Mouse (Mus musculus) bone marrow, adult 2 months (tissue): Measurements from ENCODE around the gene 1700021F07Rik.

Source experiments
- CTCF ChIP-seq: fragments of 200-500 bp; IDR thresholded peaks from 2 replicates; pipeline ENCODE4 v1.5.1; 2011; ENCODE audit warnings: low read length, control low read depth; ENCODE audit not compliant: control insufficient read depth, insufficient read depth
- POLR2A ChIP-seq: fragments of 200-500 bp; IDR thresholded peaks from 2 replicates; pipeline ENCODE4 v1.6.1; 2011; ENCODE audit warnings: low read depth, mild to moderate bottlenecking, control low read depth, low read length, borderline replicate concordance; ENCODE audit not compliant: control insufficient read depth

GRCm38 (mm10) chr2:173513977-173514376, 8.4 kb upstream of the 1700021F07Rik start:
- no peak for TF ChIP-seq CTCF
- TF ChIP-seq POLR2A = no peak
